Mouse (Mus musculus): Measurements from ENCODE around the gene Gm44973.

GRCm38 (mm10) chr7:5057804-5058203 lies 42.5 kb downstream of the Gm44973 start:
- TF ChIP-seq CTCF (IDR thresholded peaks at IDR 0.05; ENCODE audit: extremely low read depth, insufficient read depth, insufficient read length, insufficient replicate concordance): 0 out of 2 replicates have a peak, but pooled peaks have one; percentile 32
- TF ChIP-seq POLR2A (IDR thresholded peaks at IDR 0.05; ENCODE audit: low read depth, low read length): no peak

All from spleen, adult 2 months (tissue).